Mouse (Mus musculus) E14TG2a.4 (cell line): ENCODE results near the gene Olfr69.
A peak's percentile ranks its signal among the peaks of the same experiment; 100 is the strongest.
"Not testable (repeated sequence)": the region's sequence is repeated elsewhere in the genome, so short reads cannot be mapped to it uniquely, and the experiment has no call there.

Experiments
- H3K27me3 ChIP-seq: 2 replicates; pipeline ENCODE4 v1.6.1; 2014; ENCODE audit warnings: low read length, control low read depth; ENCODE audit not compliant: insufficient read depth
- H3K36me3 ChIP-seq: 2 replicates; pipeline ENCODE4 v1.6.1; 2014; ENCODE audit warnings: low read length, control low read depth; ENCODE audit not compliant: insufficient read depth
- H3K4me1 ChIP-seq: replicated peaks from 2 replicates; pipeline ENCODE4 v1.6.1; 2014; ENCODE audit warnings: low read depth, low read length, control low read depth
- H3K4me3 ChIP-seq: replicated peaks from 2 replicates; pipeline ENCODE4 v1.5.1; 2014; ENCODE audit warnings: mild to moderate bottlenecking, low read length
- H3K9me3 ChIP-seq: 2 replicates; pipeline ENCODE4 v1.6.1; 2014; ENCODE audit warnings: low read length, control low read depth
- CTCF ChIP-seq: conservative IDR thresholded peaks from 2 replicates; pipeline ENCODE4 v1.5.1; 2014; ENCODE audit warnings: low read length
- NANOG ChIP-seq: IDR thresholded peaks from 2 replicates; pipeline ENCODE4 v1.6.1; 2014; ENCODE audit warnings: borderline replicate concordance, low read length, mixed read lengths
- POU5F1 ChIP-seq: IDR thresholded peaks from 2 replicates; pipeline ENCODE4 v1.6.1; 2014; ENCODE audit warnings: low read length, borderline replicate concordance

Gene Olfr69

GRCm38 (mm10) chr7:103808971-103809800 is 37.8 kb upstream of the Olfr69 start:
- Histone ChIP-seq H3K36me3 (no peaks in the 10 kb centered on the region), H3K9me3 (no peaks in the 10 kb centered on the region), H3K4me1 (no peaks in the 10 kb centered on the region), H3K4me3 (no peak overlapping the region), H3K27me3 (no peaks in the 10 kb centered on the region)
- TF ChIP-seq CTCF (no peak), NANOG (no peak)

GRCm38 (mm10) chr7:103808120-103808519 is 36.7 kb upstream of the Olfr69 start:
- not testable (repeated sequence) for H3K36me3 ChIP-seq, H3K4me1 ChIP-seq, H3K9me3 ChIP-seq, H3K27me3 ChIP-seq, H3K4me3 ChIP-seq

- TF ChIP-seq CTCF (peak; percentile 32), POU5F1 (no peak)
- Histone ChIP-seq H3K36me3 (no peaks in the 10 kb centered on the region), H3K4me1 (no peaks in the 10 kb centered on the region), H3K4me3 (no peak overlapping the region), H3K9me3 (peaks cover 7% of the 10 kb centered on the region), H3K27me3 (no peaks in the 10 kb centered on the region)
Measured at GRCm38 (mm10) chr7:103806856-103807255, 35.5 kb upstream of the Olfr69 start.

- H3K4me3 ChIP-seq, result no peak overlapping the region
- H3K9me3 ChIP-seq, result peaks cover 5% of the 10 kb centered on the region
- no peak for TF ChIP-seq CTCF
- no peak for TF ChIP-seq POU5F1
- no peak for TF ChIP-seq NANOG
- no peaks in the 10 kb centered on the region for H3K27me3 ChIP-seq
- no peaks in the 10 kb centered on the region for H3K36me3 ChIP-seq
- no peaks in the 10 kb centered on the region for H3K4me1 ChIP-seq
Measured at GRCm38 (mm10) chr7:103792669-103793388, 21.4 kb upstream of the Olfr69 start.

- Histone ChIP-seq H3K9me3 (peaks cover 5% of the 10 kb centered on the region), H3K27me3 (no peaks in the 10 kb centered on the region), H3K4me1 (no peaks in the 10 kb centered on the region), H3K4me3 (no peak within 1 kb of the TSS), H3K36me3 (no peaks in the 10 kb centered on the region)
- TF ChIP-seq NANOG, result no peak
- TF ChIP-seq POU5F1, result no peak
- no peak for TF ChIP-seq CTCF
Measured at GRCm38 (mm10) chr7:103791721-103792120, 20.3 kb upstream of the Olfr69 start, which contains the start of gene Olfr67. Gene Olfr67 (minus strand): TSS chr7:103791821.

GRCm38 (mm10) chr7:103779598-103779997 is 8.2 kb upstream of the Olfr69 start, which contains the start of gene Olfr68:
Gene Olfr68 (minus strand): TSS chr7:103779698.
- Histone ChIP-seq H3K4me1 (no peaks in the 10 kb centered on the region), H3K27me3 (no peaks in the 10 kb centered on the region), H3K36me3 (no peaks in the 10 kb centered on the region), H3K9me3 (no peaks in the 10 kb centered on the region), H3K4me3 (no peak within 1 kb of the TSS)
- TF ChIP-seq CTCF, result no peak
- no peak for TF ChIP-seq NANOG
- TF ChIP-seq POU5F1, result no peak

- H3K4me1 ChIP-seq, H3K36me3 ChIP-seq, H3K4me3 ChIP-seq, H3K27me3 ChIP-seq, H3K9me3 ChIP-seq: not testable (repeated sequence)
Measured at GRCm38 (mm10) chr7:103777652-103778051, 6.3 kb upstream of the Olfr69 start.

- not testable (repeated sequence) for H3K4me1 ChIP-seq, H3K4me3 ChIP-seq, H3K9me3 ChIP-seq, H3K36me3 ChIP-seq, H3K27me3 ChIP-seq
Measured at GRCm38 (mm10) chr7:103767687-103768086, 3.7 kb downstream of the Olfr69 start.

GRCm38 (mm10) chr7:103762212-103762611 is 9.2 kb downstream of the Olfr69 start:
- not testable (repeated sequence) for H3K4me1 ChIP-seq, H3K36me3 ChIP-seq, H3K4me3 ChIP-seq, H3K27me3 ChIP-seq, H3K9me3 ChIP-seq
